Mouse (Mus musculus): ENCODE data around the gene Nfatc3. TPM values are rescaled to one million over a fixed set of nuclear protein-coding genes. Genes with fewer than 3 reads are reported as not detected.

Nfatc3 gene
- total and polyA plus RNA-seq, 3 experiments, result 15.0 to 189 (median 31.0) TPM

DNA sequence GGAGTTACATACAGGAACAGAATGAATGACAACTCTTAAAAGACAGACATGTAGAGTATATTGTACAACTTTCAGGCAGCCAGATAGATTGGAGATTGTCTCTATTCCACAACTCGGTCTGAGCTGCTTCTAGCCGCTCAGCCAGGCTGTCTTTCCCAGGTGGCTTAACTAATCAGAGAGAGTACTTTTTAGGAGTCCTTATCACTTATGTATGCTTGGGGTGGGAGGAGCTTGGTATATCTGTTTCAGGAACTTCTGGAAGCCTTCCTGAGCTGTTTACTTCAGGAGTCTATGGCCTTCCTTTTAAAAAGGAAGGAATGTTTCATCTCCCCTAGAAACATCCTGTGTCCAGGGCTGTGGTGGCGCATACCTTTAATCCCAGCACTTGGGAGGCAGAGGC lies 40.6 kb upstream of the Nfatc3 start:
- Histone ChIP-seq H3K4me3 (ENCODE audit: low read depth, low read length) (no peak overlapping the region), H3K4me1 (ENCODE audit: insufficient read depth, low read depth, low read length) (peaks cover 29% of the 10 kb centered on the region), H3K9me3 (replicated peaks) (no peaks in the 10 kb centered on the region), H3K27me3 (ENCODE audit: insufficient read depth, low read length) (no peaks in the 10 kb centered on the region), H3K36me3 (replicated peaks) (peaks cover 77% of the 10 kb centered on the region)
- ATAC-seq (ENCODE audit: extremely low read depth, insufficient number of reproducible peaks, low FRiP score, poor library complexity, severe bottlenecking) (no peak), DNase-seq (ENCODE audit: low spot score) (no peak)
- TF ChIP-seq GATA1 (IDR thresholded peaks at IDR 0.05; ENCODE audit: borderline replicate concordance, low read length) (no peak), CTCF (IDR thresholded peaks at IDR 0.05; ENCODE audit: low read depth, low read length) (no peak), GATA2 (IDR thresholded peaks at IDR 0.05; ENCODE audit: borderline replicate concordance, low read depth, low read length) (no peak)

DNA sequence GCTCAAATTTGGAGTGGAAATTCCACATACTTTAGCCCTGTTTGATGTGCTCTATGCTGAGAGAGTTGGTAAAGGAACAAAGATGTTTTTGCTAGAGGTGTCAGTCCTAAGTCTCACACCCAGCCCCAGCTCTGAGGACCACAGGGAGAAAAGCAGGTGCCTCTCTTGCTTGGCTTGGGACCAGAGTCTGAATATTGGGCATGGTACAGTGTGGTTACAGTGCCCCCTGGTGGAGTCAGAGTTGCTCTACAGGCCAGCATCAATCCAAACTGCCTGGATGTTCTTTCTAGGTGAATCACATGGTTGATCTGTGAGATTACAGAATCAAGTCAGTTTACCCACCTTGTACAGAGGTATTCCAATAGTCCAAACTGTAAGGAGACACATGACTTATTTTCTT lies 36.2 kb upstream of the Nfatc3 start:
- H3K36me3 ChIP-seq (replicated peaks), result peaks cover 86% of the 10 kb centered on the region
- DNase-seq (ENCODE audit: low spot score), result peak; percentile 51
- ATAC-seq (ENCODE audit: extremely low read depth, insufficient number of reproducible peaks, low FRiP score, poor library complexity, severe bottlenecking), result peak; percentile 54
- H3K9me3 ChIP-seq (replicated peaks), result no peaks in the 10 kb centered on the region
- no peak overlapping the region for H3K4me3 ChIP-seq (ENCODE audit: low read depth, low read length)
- TF ChIP-seq CTCF (IDR thresholded peaks at IDR 0.05; ENCODE audit: low read depth, low read length) (peak; percentile 92), TAL1 (conservative IDR thresholded peaks at IDR 0.05; ENCODE audit: low read depth, low read length) (no peak)
- no peaks in the 10 kb centered on the region for H3K27me3 ChIP-seq (ENCODE audit: insufficient read depth, low read length)
- H3K4me1 ChIP-seq (ENCODE audit: insufficient read depth, low read depth, low read length), result peaks cover 11% of the 10 kb centered on the region

DNA sequence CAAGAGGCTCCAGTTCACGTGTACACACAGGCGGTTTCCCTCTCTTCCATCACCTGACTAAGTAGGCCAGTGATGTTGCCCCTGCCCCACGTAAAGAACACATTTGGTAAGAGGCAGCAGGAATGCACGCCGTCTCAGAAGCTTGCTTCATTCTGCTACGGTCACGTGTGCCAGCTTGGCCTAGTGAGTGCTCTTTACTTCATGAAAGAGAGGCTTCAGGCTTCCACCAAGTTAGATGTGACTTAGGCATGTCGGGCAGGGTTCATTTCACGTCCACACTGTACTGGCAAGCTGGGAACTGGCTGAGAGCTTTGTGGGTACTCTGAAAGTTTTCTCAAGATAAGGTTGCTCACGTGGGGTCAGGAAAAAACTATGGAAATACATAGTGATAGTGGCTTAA lies 19.9 kb upstream of the Nfatc3 start:
- no peak for TF ChIP-seq POLR2AphosphoS5 (IDR thresholded peaks at IDR 0.05; ENCODE audit: insufficient replicate concordance, low read depth, low read length)
- no peak for TF ChIP-seq GATA2 (IDR thresholded peaks at IDR 0.05; ENCODE audit: borderline replicate concordance, low read depth, low read length)
- no peak for TF ChIP-seq TAL1 (conservative IDR thresholded peaks at IDR 0.05; ENCODE audit: low read depth, low read length)
- no peak for TF ChIP-seq CTCF (IDR thresholded peaks at IDR 0.05; ENCODE audit: low read depth, low read length)
- TF ChIP-seq GATA1 (IDR thresholded peaks at IDR 0.05; ENCODE audit: borderline replicate concordance, low read length), result no peak
- no peak overlapping the region for H3K4me3 ChIP-seq (ENCODE audit: low read depth, low read length)
- no peaks in the 10 kb centered on the region for H3K9me3 ChIP-seq (replicated peaks)
- no peak for ATAC-seq (ENCODE audit: extremely low read depth, insufficient number of reproducible peaks, low FRiP score, poor library complexity, severe bottlenecking)
- peaks cover 83% of the 10 kb centered on the region for H3K36me3 ChIP-seq (replicated peaks)
- H3K27me3 ChIP-seq (ENCODE audit: insufficient read depth, low read length), result no peaks in the 10 kb centered on the region
- H3K4me1 ChIP-seq (ENCODE audit: insufficient read depth, low read depth, low read length), result peaks cover under 1% of the 10 kb centered on the region; the same call in 1 of the 2 replicates
- DNase-seq (ENCODE audit: low spot score), result no peak

DNA sequence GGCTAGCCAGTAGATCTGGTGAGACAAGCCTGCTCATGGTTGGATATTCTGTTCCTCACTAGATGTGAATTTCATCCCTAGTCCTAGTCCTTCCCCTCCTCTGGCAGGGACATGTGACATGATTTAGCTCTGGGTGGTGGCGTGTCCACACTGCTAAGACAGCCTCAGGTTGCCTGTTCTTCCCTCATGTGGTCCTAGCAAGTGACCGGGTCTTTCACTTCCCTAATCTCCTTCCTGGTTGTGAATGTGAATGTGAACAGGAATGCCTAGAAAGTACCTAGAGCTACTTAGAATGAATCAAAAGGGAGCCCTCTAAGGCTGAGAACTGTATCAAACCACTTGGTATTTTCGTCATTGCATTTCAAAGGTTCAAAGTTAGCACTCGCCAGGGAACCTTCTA lies 19.0 kb upstream of the Nfatc3 start:
- TF ChIP-seq GATA2 (IDR thresholded peaks at IDR 0.05; ENCODE audit: borderline replicate concordance, low read depth, low read length) (no peak), GATA1 (IDR thresholded peaks at IDR 0.05; ENCODE audit: borderline replicate concordance, low read length) (no peak), POLR2AphosphoS5 (IDR thresholded peaks at IDR 0.05; ENCODE audit: insufficient replicate concordance, low read depth, low read length) (no peak), CTCF (IDR thresholded peaks at IDR 0.05; ENCODE audit: low read depth, low read length) (no peak), TAL1 (conservative IDR thresholded peaks at IDR 0.05; ENCODE audit: low read depth, low read length) (no peak)
- H3K36me3 ChIP-seq (replicated peaks), result peaks cover 83% of the 10 kb centered on the region
- H3K4me3 ChIP-seq (ENCODE audit: low read depth, low read length), result no peak overlapping the region
- peaks cover 8% of the 10 kb centered on the region for H3K4me1 ChIP-seq (ENCODE audit: insufficient read depth, low read depth, low read length)
- H3K27me3 ChIP-seq (ENCODE audit: insufficient read depth, low read length), result no peaks in the 10 kb centered on the region
- no peak for ATAC-seq (ENCODE audit: extremely low read depth, insufficient number of reproducible peaks, low FRiP score, poor library complexity, severe bottlenecking)
- DNase-seq (ENCODE audit: low spot score), result no peak
- H3K9me3 ChIP-seq (replicated peaks), result no peaks in the 10 kb centered on the region

DNA sequence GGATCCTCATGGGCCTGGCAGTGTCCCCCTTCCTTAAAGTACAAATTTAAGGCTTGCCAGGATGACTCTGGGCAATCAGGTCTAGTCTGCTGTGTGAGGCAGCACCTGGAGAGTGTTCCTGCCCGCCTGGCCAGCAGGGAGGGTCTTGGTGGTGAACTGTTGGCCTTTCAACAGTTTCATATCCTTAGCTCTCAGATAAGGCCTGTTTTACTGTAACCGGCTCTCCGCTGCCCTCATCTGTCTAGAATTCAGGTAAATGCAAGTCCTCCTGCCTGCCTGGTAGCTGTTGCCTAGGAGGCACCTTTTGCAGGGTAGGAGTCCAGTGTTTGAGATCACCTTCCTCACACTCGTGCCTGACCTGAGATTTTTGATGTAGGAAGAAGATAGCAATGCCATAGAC lies 18.4 kb upstream of the Nfatc3 start:
- Histone ChIP-seq H3K4me1 (ENCODE audit: insufficient read depth, low read depth, low read length) (peaks cover 8% of the 10 kb centered on the region), H3K4me3 (ENCODE audit: low read depth, low read length) (no peak overlapping the region), H3K36me3 (replicated peaks) (peaks cover 86% of the 10 kb centered on the region), H3K9me3 (replicated peaks) (no peaks in the 10 kb centered on the region), H3K27me3 (ENCODE audit: insufficient read depth, low read length) (no peaks in the 10 kb centered on the region)
- no peak for DNase-seq (ENCODE audit: low spot score)
- ATAC-seq (ENCODE audit: extremely low read depth, insufficient number of reproducible peaks, low FRiP score, poor library complexity, severe bottlenecking), result no peak
- TF ChIP-seq GATA2 (IDR thresholded peaks at IDR 0.05; ENCODE audit: borderline replicate concordance, low read depth, low read length), result no peak
- TF ChIP-seq TAL1 (conservative IDR thresholded peaks at IDR 0.05; ENCODE audit: low read depth, low read length), result no peak
- no peak for TF ChIP-seq POLR2AphosphoS5 (IDR thresholded peaks at IDR 0.05; ENCODE audit: insufficient replicate concordance, low read depth, low read length)
- TF ChIP-seq GATA1 (IDR thresholded peaks at IDR 0.05; ENCODE audit: borderline replicate concordance, low read length), result no peak
- TF ChIP-seq CTCF (IDR thresholded peaks at IDR 0.05; ENCODE audit: low read depth, low read length), result no peak

DNA sequence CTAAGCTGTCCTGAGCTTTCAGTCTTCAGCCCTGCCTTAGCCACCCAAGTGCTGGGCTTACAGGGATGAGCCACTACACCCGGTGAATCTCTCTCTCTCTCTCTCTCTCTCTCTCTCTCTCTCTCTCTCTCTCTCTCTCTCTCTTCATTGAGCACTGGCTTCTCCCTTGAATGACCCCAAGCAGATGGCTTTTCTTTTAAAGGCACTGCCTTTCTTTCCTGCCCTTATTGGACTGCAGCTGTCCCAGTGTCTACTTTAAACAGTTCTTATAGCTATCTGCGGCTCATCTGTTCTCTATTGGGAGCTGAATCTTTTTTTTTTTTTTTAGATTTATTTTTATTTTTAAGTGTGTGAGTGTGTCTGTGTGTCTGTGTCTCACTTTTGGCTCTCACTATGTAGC lies 15.6 kb upstream of the Nfatc3 start:
- Histone ChIP-seq H3K9me3 (replicated peaks) (no peaks in the 10 kb centered on the region), H3K27me3 (ENCODE audit: insufficient read depth, low read length) (no peaks in the 10 kb centered on the region), H3K36me3 (replicated peaks) (peaks cover 83% of the 10 kb centered on the region), H3K4me1 (ENCODE audit: insufficient read depth, low read depth, low read length) (peaks cover 18% of the 10 kb centered on the region), H3K4me3 (ENCODE audit: low read depth, low read length) (no peak overlapping the region)
- no peak for TF ChIP-seq CTCF (IDR thresholded peaks at IDR 0.05; ENCODE audit: low read depth, low read length)
- TF ChIP-seq POLR2AphosphoS5 (IDR thresholded peaks at IDR 0.05; ENCODE audit: insufficient replicate concordance, low read depth, low read length), result no peak
- TF ChIP-seq GATA2 (IDR thresholded peaks at IDR 0.05; ENCODE audit: borderline replicate concordance, low read depth, low read length), result no peak
- DNase-seq (ENCODE audit: low spot score) (no peak), ATAC-seq (ENCODE audit: extremely low read depth, insufficient number of reproducible peaks, low FRiP score, poor library complexity, severe bottlenecking) (no peak)

DNA sequence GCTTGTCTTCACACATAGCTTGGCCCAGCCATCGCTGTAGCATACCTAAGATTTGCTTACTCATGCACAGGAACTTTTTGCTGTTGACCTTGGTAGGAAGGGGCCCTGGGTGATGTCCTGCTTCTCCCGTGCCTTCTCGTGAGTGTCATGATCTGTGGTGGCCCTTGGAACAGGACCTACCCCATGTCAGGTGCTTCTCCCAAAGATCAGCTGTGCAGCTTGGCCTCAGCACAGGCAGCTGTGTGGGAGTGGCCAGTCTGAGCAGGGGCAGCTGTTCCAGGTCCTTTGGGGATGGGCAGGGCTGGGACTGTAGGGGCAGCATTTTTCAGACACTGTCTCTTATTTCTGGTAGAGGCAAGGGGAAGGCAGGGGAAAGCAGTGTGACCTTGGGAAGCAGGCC lies 14.5 kb upstream of the Nfatc3 start:
- ATAC-seq (ENCODE audit: extremely low read depth, insufficient number of reproducible peaks, low FRiP score, poor library complexity, severe bottlenecking), result peak; percentile 28; the same call in 1 of the 2 replicates

More for the DNA sequence above, 14.5 kb upstream of the Nfatc3 start:
- TF ChIP-seq POLR2AphosphoS5 (IDR thresholded peaks at IDR 0.05; ENCODE audit: insufficient replicate concordance, low read depth, low read length) (no peak), GATA1 (IDR thresholded peaks at IDR 0.05; ENCODE audit: borderline replicate concordance, low read length) (no peak), GATA2 (IDR thresholded peaks at IDR 0.05; ENCODE audit: borderline replicate concordance, low read depth, low read length) (no peak), CTCF (IDR thresholded peaks at IDR 0.05; ENCODE audit: low read depth, low read length) (no peak), TAL1 (conservative IDR thresholded peaks at IDR 0.05; ENCODE audit: low read depth, low read length) (no peak)
- Histone ChIP-seq H3K9me3 (replicated peaks) (no peaks in the 10 kb centered on the region), H3K4me1 (ENCODE audit: insufficient read depth, low read depth, low read length) (peaks cover 22% of the 10 kb centered on the region), H3K27me3 (ENCODE audit: insufficient read depth, low read length) (no peaks in the 10 kb centered on the region), H3K36me3 (replicated peaks) (peaks cover 82% of the 10 kb centered on the region), H3K4me3 (ENCODE audit: low read depth, low read length) (no peak overlapping the region)
- no peak for DNase-seq (ENCODE audit: low spot score)

All from G1E (cell line).